Mouse (Mus musculus): ENCODE data around the gene Noxred1.
"Not testable (repeated sequence)": the region's sequence is repeated elsewhere in the genome, so short reads cannot be mapped to it uniquely, and the experiment has no call there.

Noxred1 gene

GRCm38 (mm10) chr12:87238632-87239031 lies at the start of gene Noxred1:
Noxred1 (minus strand) TSS chr12:87238732.
- DNase-seq = no peak

DNA sequence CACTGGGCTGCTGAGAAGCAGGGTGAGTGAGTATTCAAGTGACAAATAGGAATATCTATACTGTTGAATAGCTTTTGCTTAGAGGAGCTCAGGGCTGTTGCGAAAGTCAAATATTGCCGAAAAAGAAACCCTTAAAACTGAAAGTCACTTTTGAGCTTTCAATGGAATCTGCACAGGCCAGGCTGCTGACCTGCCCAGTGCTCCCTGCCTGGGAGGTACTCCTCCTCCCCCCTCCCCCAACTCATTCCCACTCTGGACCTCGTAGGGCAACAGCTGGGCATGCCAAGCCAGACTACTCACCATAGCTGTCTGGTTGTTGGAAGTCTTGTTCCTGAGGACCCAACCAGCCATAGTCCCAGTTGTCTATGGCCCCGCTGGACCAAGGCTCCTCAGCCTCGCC lies 46.2 kb upstream of the Noxred1 start:
- no peak for DNase-seq

- DNase-seq = no peak
These were observed 45.7 kb upstream of the Noxred1 start for GRCm38 (mm10) chr12:87284268-87284667.

DNA sequence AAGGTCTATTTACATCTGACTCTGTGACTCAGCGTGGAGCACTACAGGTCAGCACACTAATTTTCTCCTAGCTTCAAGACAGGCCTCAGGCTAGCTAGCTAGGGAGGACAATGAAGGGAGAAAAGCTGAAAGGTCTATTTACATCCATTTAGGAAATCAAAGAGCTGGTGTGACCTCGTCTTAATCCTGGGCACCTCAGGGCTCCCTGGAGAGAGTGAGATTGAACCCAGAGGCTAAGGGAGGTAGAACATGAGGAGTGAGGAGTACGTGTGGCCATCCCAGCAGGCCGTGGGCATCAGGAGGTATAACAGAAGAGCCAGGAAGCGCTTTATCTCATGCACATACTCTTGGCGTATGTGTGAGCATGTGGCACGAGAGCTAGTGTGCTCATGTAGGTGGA lies 45.2 kb upstream of the Noxred1 start:
- DNase-seq = no peak

GRCm38 (mm10) chr12:87282743-87283142 lies 44.2 kb upstream of the Noxred1 start:
- no peak for DNase-seq

- DNase-seq = no peak
These were observed 43.2 kb upstream of the Noxred1 start for GRCm38 (mm10) chr12:87281766-87282165.

GRCm38 (mm10) chr12:87279879-87280278 lies 41.3 kb upstream of the Noxred1 start:
- DNase-seq = no peak

DNA sequence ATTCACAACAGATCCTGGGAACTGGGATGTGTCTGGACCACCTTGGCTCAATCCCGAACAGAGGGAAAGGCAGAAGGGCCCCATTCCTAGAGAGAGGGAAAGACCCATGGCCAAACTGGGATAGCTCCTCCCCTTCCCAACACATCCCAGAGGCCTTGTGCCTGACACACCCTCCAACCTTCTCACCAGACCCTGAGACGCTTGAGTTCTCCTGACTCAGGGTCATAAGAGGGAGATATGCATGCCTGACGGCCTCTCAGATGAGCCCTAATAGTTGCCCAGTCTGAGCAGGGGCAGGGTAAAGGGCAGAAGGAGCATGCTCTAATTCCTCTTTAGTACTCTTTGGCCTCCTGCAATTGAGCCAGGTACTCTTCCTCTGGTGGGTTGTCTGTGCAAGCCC lies 40.8 kb upstream of the Noxred1 start:
- DNase-seq = no peak

DNA sequence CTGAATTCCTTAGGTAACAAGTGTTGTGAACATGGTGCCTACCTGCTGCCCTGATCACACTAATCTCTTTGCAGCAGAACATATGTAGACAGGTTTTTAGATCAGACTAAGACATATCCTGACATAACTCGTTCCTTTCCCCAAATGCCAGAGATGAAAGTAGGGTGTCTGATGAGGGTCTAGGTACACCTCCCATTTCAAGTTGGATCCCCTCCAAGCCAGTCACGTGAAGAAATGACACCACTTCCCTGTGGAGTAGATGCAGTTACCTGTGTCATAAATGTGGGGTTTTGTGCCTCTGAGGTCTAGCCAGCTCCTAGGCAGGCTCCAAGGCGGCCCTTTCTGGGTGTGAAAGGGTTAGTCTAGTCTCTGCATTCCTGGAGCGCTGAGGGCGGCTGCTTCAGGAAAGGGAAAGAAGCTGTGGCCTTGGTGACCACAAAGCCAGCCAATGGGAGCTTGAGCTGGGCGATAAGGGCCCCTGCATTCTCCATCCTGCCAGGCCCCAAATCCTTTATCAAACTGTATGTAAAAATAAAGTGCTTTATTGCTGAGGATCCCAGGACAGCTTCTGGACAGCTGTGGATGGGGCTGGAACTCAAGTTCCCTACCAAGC lies 39.7 kb upstream of the Noxred1 start:
- DNase-seq = no peak

GRCm38 (mm10) chr12:87277251-87277650 lies 38.7 kb upstream of the Noxred1 start:
- not testable (repeated sequence) for DNase-seq

DNA sequence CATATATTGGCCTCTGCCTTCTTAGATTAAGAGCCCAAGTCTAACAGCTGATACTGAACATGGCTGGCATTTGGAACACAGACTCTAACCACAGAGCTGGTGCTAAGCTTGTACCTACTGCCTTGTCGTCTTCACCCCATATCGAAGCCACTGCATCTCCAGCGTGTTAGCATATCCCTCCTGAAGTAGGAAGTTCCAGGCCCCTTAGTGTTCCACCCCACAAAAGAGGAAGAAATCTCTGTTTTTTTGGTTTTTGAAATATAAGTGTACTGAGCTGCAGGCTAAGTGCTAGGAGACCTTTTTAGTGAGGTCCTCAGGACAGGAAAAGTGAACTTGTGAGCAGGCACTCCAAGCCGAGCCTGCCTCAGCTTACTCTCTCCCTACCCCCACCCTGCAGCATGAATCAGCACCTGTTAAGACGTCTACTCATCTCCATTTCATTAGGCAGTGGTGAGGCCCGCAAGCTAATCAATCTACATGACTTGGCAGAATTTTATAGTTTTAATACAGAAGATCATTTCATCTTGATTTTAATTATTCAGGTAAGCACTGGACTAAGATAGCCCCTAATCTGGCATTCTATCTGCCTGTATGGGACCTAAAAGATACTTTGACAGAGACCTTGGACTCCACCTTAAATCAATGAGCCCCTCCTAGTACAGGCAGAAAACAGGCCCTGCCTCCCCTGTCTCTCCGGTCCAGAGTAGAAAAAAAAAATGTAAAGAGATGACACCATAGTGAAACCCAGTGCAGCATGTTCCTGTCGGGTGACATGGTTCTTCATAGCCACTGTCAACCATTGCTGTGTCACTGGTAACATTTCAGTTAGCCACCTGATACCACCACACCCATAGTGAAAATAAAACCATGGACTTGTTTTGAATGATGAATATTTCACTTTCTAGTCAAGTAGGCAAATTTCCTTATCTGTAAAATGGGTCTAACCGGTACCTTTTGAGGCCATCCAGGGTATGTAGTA lies 36.6 kb upstream of the Noxred1 start:
- DNase-seq = no peak

- peak; percentile 18 for DNase-seq
These were observed 29.1 kb upstream of the Noxred1 start for GRCm38 (mm10) chr12:87267682-87268081.

DNA sequence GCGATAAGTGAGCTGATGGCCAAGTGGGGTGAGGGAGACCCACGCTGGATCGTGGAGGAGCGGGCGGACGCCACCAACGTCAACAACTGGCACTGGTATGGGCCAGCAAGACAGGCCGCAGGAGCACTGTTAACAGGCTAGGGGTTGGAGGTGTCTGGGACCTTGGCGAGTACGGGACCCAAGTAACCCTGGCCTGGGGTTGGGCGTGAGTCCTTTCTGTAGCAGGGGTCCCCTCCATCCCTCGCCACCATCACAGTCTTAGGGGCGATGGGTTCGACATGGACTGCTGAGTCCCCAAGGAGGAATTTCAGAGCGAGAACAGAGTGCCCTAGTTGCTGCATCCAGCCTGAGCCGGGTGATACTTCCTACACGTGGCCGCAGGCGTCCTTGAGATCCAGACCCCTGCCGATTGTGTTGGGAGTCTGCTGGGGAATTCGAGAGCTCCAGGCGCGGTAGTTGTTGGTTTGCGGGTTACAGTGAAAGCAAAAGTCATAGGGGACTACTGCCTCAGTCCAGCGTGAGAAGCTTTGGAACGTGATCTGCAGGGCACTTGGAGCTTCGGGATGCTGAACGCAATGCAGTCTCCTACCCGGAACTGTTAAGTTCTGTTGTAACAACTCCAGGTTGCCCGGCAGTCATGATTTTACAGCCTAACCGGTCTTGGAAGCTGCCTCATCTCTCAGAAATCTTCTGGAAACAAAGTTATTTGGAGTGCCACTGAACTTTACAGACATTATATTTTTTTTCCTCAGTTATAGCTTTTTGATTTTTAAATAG lies 28.5 kb upstream of the Noxred1 start:
- DNase-seq = no peak

GRCm38 (mm10) chr12:87266108-87266826 lies 27.7 kb upstream of the Noxred1 start, which contains the start of the genes Vipas39 and Ahsa1:
Vipas39 (minus strand) TSS chr12:87266256.
Ahsa1 (plus strand) TSS chr12:87266479.
- peak; percentile 80 for DNase-seq

GRCm38 (mm10) chr12:87265444-87265843 lies 26.9 kb upstream of the Noxred1 start:
- DNase-seq = no peak

DNA sequence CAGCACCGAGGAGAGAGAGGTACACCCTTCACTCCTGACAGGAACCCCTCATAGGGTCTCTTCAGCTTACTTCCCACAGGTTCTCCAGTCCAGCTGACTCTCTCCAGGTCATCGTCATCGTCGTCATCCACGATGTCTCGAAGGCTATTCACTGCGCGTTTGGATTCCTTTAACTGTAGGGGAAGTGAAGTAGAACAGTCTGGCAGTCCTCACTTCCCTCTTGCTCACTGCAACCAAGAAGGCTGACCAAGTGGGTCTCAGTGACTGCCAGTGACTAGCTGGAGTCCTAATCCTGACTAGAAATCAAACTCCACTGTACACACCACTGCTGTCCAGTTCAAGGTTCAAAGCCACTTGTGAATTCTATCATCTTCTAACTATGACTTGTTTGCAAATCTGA lies 22.0 kb upstream of the Noxred1 start:
- no peak for DNase-seq

GRCm38 (mm10) chr12:87256629-87257028 lies 18.1 kb upstream of the Noxred1 start:
- no peak for DNase-seq

GRCm38 (mm10) chr12:87253878-87254277 lies 15.3 kb upstream of the Noxred1 start:
- no peak for DNase-seq

DNA sequence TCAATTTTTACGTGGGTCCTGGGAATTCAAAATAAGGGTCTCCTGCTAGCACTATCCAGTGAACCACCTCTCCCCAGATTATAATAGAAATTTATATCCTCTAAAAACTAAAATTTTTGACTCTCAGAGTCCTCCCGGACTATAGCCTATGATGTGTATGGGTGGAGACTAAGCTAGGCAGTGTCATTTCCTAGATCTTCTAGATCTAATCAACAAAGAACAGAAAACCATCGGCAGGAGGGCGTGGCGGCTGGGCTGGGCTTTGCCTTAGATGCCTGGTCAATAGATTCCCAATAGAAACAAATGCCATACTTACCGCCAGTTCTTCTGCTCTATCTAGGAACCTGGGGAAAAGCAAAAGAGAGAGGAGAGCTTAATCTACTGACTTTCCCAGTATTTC lies 11.6 kb upstream of the Noxred1 start:
- DNase-seq = no peak

DNA sequence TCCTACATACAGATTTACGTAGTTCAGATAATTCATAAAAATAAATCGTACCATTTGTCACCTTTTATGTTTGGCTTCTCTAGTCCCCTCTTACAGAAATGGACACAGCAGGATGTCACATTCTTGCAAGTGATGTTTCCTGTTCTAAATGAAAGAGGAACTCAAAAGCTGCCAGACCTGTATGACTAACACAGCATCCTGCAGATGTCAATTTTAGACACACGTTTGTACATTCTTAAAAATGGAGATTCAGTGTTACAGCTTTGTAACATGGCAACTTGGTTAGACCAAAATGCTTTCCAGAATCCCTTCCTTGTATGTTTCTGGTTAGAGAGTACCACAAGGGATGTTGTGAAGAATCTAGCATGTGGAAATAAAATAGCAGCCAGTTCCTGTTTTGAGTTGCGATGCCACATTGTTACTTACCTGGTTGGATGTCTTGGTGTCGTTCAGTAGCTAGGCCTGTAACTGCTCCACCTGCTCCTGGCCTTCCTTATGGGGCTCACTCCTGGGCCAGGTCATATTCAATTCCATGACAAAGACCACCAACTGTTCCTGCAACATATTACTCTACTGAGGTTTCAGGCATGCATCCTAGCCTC lies 1.5 kb downstream of the Noxred1 start:
- DNase-seq = no peak

GRCm38 (mm10) chr12:87230379-87230895 lies 8.1 kb downstream of the Noxred1 start:
- no peak for DNase-seq

- DNase-seq = no peak
These were observed 8.9 kb downstream of the Noxred1 start for GRCm38 (mm10) chr12:87229633-87230032.

Measured in right cerebral cortex, postnatal 14 days (tissue).